Mouse (Mus musculus) MEL (cell line): ENCODE measurements around the gene Eapp. TPM values are rescaled to one million over a fixed set of nuclear protein-coding genes. Genes with fewer than 3 reads are reported as not detected.

Experiments used
- DNase-seq: peaks from one replicate; pipeline ENCODE4 v3.0.0; 2011; ENCODE audit warnings: low read depth, low spot score
- H3K27ac ChIP-seq: 2 replicates; pipeline ENCODE4 v1.5.1; 2012; ENCODE audit warnings: low read depth, mild to moderate bottlenecking, control low read depth, low read length, moderate library complexity; ENCODE audit not compliant: control insufficient read depth
- H3K27me3 ChIP-seq, 2 experiments: fragments of 150-350 bp in 1 of 2; sonication (generic) in 1 of 2; 2 replicates each; pipeline ENCODE4 v1.6.1; 2012; ENCODE audit warnings: low read length in 2 of 2, mild to moderate bottlenecking in 2 of 2, improper control_type of control experiment in 1 of 2, moderate library complexity in 1 of 2; ENCODE audit not compliant: insufficient read depth in 2 of 2, control insufficient read depth in 1 of 2
- H3K36me3 ChIP-seq, 2 experiments: 2 replicates each; pipeline ENCODE4 v1.6.1; 2012 to 2014; ENCODE audit warnings: low read length in 2 of 2, improper control_type of control experiment in 1 of 2, inconsistent platforms in 1 of 2, mild to moderate bottlenecking in 1 of 2; ENCODE audit not compliant: insufficient read depth in 2 of 2, control insufficient read depth in 1 of 2
- H3K4me1 ChIP-seq, 2 experiments: fragments of 150-350 bp in 1 of 2; sonication (generic) in 1 of 2; 2 replicates each; pipeline ENCODE4 v1.6.1; 2012; ENCODE audit warnings: low read length in 2 of 2, improper control_type of control experiment in 1 of 2, mild to moderate bottlenecking in 1 of 2; ENCODE audit not compliant: insufficient read depth in 2 of 2, control insufficient read depth in 1 of 2
- H3K4me3 ChIP-seq, 2 experiments: fragments of 150-350 bp in 1 of 2; sonication (generic) in 1 of 2; 2 replicates each; pipeline ENCODE4 v1.5.1; 2012; ENCODE audit warnings: low read depth in 2 of 2, low read length in 2 of 2, mild to moderate bottlenecking in 2 of 2, moderate library complexity in 2 of 2, control low read depth in 1 of 2, improper control_type of control experiment in 1 of 2; ENCODE audit not compliant: control insufficient read depth in 1 of 2, insufficient read depth in 1 of 2
- H3K79me2 ChIP-seq: 2 replicates; pipeline ENCODE4 v1.6.1; 2012; ENCODE audit warnings: mild to moderate bottlenecking, low read length, moderate library complexity; ENCODE audit not compliant: control insufficient read depth, poor library complexity, insufficient read depth
- H3K9ac ChIP-seq: 2 replicates; pipeline ENCODE4 v1.6.1; 2012; ENCODE audit warnings: low read depth, mild to moderate bottlenecking, control low read depth, low read length, moderate library complexity; ENCODE audit not compliant: control insufficient read depth, poor library complexity, severe bottlenecking
- H3K9me3 ChIP-seq: fragments of 150-350 bp; sonication (generic); replicated peaks from 2 replicates; pipeline ENCODE4 v1.6.1; 2012; ENCODE audit warnings: mild to moderate bottlenecking, low read length, improper control_type of control experiment, moderate library complexity; ENCODE audit not compliant: insufficient read depth
- CHD1 ChIP-seq: IDR thresholded peaks from 2 replicates; pipeline ENCODE4 v1.6.1; 2012; ENCODE audit warnings: low read depth, mild to moderate bottlenecking, inconsistent platforms, low read length, improper control_type of control experiment
- CHD2 ChIP-seq: IDR thresholded peaks from 2 replicates; pipeline ENCODE4 v1.6.1; 2011; ENCODE audit warnings: low read length, improper control_type of control experiment
- ELF1 ChIP-seq: IDR thresholded peaks from 2 replicates; pipeline ENCODE4 v1.6.1; 2014; ENCODE audit warnings: low read depth, mild to moderate bottlenecking, inconsistent platforms, low read length, improper control_type of control experiment, moderate library complexity
- ETS1 ChIP-seq: IDR thresholded peaks from 2 replicates; pipeline ENCODE4 v1.6.1; 2012; ENCODE audit warnings: low read depth, mild to moderate bottlenecking, inconsistent platforms, low read length, improper control_type of control experiment, moderate library complexity
- GABPA ChIP-seq: IDR thresholded peaks from 2 replicates; pipeline ENCODE4 v1.6.1; 2012; ENCODE audit warnings: low read depth, mild to moderate bottlenecking, inconsistent platforms, low read length, improper control_type of control experiment, moderate library complexity
- GATA1 ChIP-seq: IDR thresholded peaks from 2 replicates; pipeline ENCODE4 v1.6.1; 2011; ENCODE audit warnings: low read depth, low read length, improper control_type of control experiment
- HCFC1 ChIP-seq: IDR thresholded peaks from 2 replicates; pipeline ENCODE4 v1.6.1; 2012; ENCODE audit warnings: low read depth, mild to moderate bottlenecking, inconsistent platforms, low read length, improper control_type of control experiment, moderate library complexity
- MAFK ChIP-seq: IDR thresholded peaks from 2 replicates; pipeline ENCODE4 v1.6.1; 2011; ENCODE audit warnings: low read depth, mild to moderate bottlenecking, low read length, improper control_type of control experiment, borderline replicate concordance
- MAX ChIP-seq: IDR thresholded peaks from 2 replicates; pipeline ENCODE4 v1.6.1; 2011; ENCODE audit warnings: low read length, improper control_type of control experiment
- MEF2A ChIP-seq: IDR thresholded peaks from 2 replicates; pipeline ENCODE4 v1.6.1; 2014; ENCODE audit warnings: low read depth, mild to moderate bottlenecking, inconsistent platforms, low read length, improper control_type of control experiment; ENCODE audit not compliant: poor library complexity, insufficient replicate concordance, severe bottlenecking; ENCODE audit errors: extremely low read depth
- MXI1 ChIP-seq: IDR thresholded peaks from 2 replicates; pipeline ENCODE4 v1.6.1; 2011; ENCODE audit warnings: mild to moderate bottlenecking, low read depth, low read length, improper control_type of control experiment
- MYB ChIP-seq: IDR thresholded peaks from 2 replicates; pipeline ENCODE4 v1.6.1; 2011; ENCODE audit warnings: mild to moderate bottlenecking, low read depth, low read length, improper control_type of control experiment
- NELFE ChIP-seq: IDR thresholded peaks from 2 replicates; pipeline ENCODE4 v1.6.1; 2011; ENCODE audit warnings: low read depth, low read length, improper control_type of control experiment
- NRF1 ChIP-seq: IDR thresholded peaks from 2 replicates; pipeline ENCODE4 v1.6.1; 2014; ENCODE audit warnings: low read depth, mild to moderate bottlenecking, inconsistent platforms, low read length, improper control_type of control experiment, moderate library complexity; ENCODE audit not compliant: poor library complexity, insufficient read depth, severe bottlenecking
- POLR2AphosphoS2 ChIP-seq: IDR thresholded peaks from 2 replicates; pipeline ENCODE4 v1.6.1; 2011; ENCODE audit warnings: low read length, improper control_type of control experiment
- POLR2AphosphoS5 ChIP-seq: IDR thresholded peaks from 2 replicates; pipeline ENCODE4 v1.6.1; 2012; ENCODE audit warnings: low read depth, borderline replicate concordance, mild to moderate bottlenecking, inconsistent platforms, low read length, moderate library complexity, mixed read lengths
- SMC3 ChIP-seq: IDR thresholded peaks from 2 replicates; pipeline ENCODE4 v1.6.1; 2011; ENCODE audit warnings: low read depth, low read length, improper control_type of control experiment
- TAL1 ChIP-seq: IDR thresholded peaks from 2 replicates; pipeline ENCODE4 v1.6.1; 2012; ENCODE audit warnings: mild to moderate bottlenecking, inconsistent platforms, low read length, moderate library complexity, mixed read lengths
- TCF12 ChIP-seq: IDR thresholded peaks from 2 replicates; pipeline ENCODE4 v1.6.1; 2014; ENCODE audit warnings: low read depth, mild to moderate bottlenecking, inconsistent platforms, low read length, improper control_type of control experiment, moderate library complexity
- UBTF ChIP-seq: IDR thresholded peaks from 2 replicates; pipeline ENCODE4 v1.6.1; 2012; ENCODE audit warnings: low read depth, mild to moderate bottlenecking, inconsistent platforms, low read length, improper control_type of control experiment, moderate library complexity, borderline replicate concordance; ENCODE audit not compliant: insufficient read depth
- USF2 ChIP-seq, 2 experiments: IDR thresholded peaks; 2 replicates each; pipeline ENCODE4 v1.6.1; 2011 to 2012; ENCODE audit warnings: improper control_type of control experiment in 2 of 2, low read length in 2 of 2, borderline replicate concordance in 1 of 2, inconsistent platforms in 1 of 2, low read depth in 1 of 2, mild to moderate bottlenecking in 1 of 2; ENCODE audit not compliant: insufficient read depth in 1 of 2
- ZC3H11A ChIP-seq: IDR thresholded peaks from 2 replicates; pipeline ENCODE4 v1.6.1; 2012; ENCODE audit warnings: low read depth, mild to moderate bottlenecking, inconsistent platforms, low read length, improper control_type of control experiment
- ZMIZ1 ChIP-seq: IDR thresholded peaks from 2 replicates; pipeline ENCODE4 v1.6.1; 2012; ENCODE audit warnings: low read depth, mild to moderate bottlenecking, inconsistent platforms, low read length, improper control_type of control experiment, moderate library complexity
- polyA plus RNA-seq, 2 experiments: library from polyadenylated mRNA; stranded (reverse) in 1 of 2; unstranded in 1 of 2; fragments of >175 nt in 1 of 2; fragments of >200 nt in 1 of 2; gene quantifications; 2 replicates each; pipeline versions ENCODE4 v1.2.1 to v1.2.4; 2012; ENCODE audit warnings: low replicate concordance in 2 of 2, low read depth in 1 of 2; ENCODE audit not compliant: insufficient read length in 2 of 2, insufficient read depth in 1 of 2, missing spikeins in 1 of 2
- total RNA-seq: library from RNA; depleted of rRNA; stranded (reverse); fragments of 300-350 nt; gene quantifications from 2 replicates; pipeline ENCODE4 v1.2.3, GENCODE M21; 2012

Gene Eapp
- total and polyA plus RNA-seq, 3 experiments: 50.4 to 50.7 TPM; not detected in 1

- no peaks in the 10 kb centered on the region for H3K9me3 ChIP-seq
- H3K79me2 ChIP-seq: no peaks in the 10 kb centered on the region
- peaks cover 6 to 14% of the 10 kb centered on the region in 2 experiments; a peak in 3 of 4 replicates for H3K4me1 ChIP-seq
- TF ChIP-seq SMC3 (no peak), ELF1 (no peak)
- no peak overlapping the region for H3K4me3 ChIP-seq
- H3K27me3 ChIP-seq: no peaks in the 10 kb centered on the region
- H3K27ac ChIP-seq: no peak overlapping the region
- no peak overlapping the region for H3K9ac ChIP-seq
- no peak for DNase-seq
- H3K36me3 ChIP-seq: peaks cover 3 to 9% of the 10 kb centered on the region in 2 experiments
Measured at GRCm38 (mm10) chr12:54641374-54641773, 54.3 kb downstream of the Eapp start.

DNA sequence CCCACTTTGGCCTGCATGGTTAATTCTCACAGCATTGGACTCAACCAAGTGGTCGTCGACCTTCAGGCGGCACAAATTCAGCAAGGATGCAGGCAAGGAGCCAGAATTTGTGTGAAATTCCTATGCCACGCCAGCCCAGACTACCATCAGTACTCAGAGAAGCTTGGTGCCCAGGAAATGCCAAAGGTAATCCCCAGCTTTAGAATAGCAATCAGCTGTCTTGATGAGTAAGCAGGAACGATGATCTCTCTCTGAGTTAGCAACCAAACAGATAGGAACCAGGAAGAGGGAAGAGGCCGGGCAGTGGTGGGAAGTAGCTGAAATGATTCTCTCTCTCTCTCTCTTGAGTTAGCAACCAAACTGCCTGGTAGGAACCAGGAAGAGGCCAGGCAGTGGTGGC, 55.4 kb downstream of the Eapp start:
- Histone ChIP-seq H3K4me1 (peaks cover 6 to 14% of the 10 kb centered on the region in 2 experiments; a peak in 3 of 4 replicates), H3K36me3 (peaks cover 2 to 9% of the 10 kb centered on the region in 2 experiments), H3K4me3 (no peak overlapping the region), H3K27me3 (no peaks in the 10 kb centered on the region), H3K9ac (no peak overlapping the region), H3K9me3 (no peaks in the 10 kb centered on the region), H3K27ac (no peak overlapping the region), H3K79me2 (no peaks in the 10 kb centered on the region)
- TF ChIP-seq MXI1 (no peak), POLR2AphosphoS5 (no peak), POLR2AphosphoS2 (no peak), ETS1 (no peak), CHD2 (no peak), UBTF (no peak), MAFK (no peak)
- no peak for DNase-seq

- no peak for DNase-seq
- H3K4me3 ChIP-seq: no peak overlapping the region
- TF ChIP-seq UBTF: no peak
- no peak for TF ChIP-seq GABPA
- TF ChIP-seq POLR2AphosphoS2: no peak
- TF ChIP-seq ELF1: no peak
- TF ChIP-seq MAX: no peak
- TF ChIP-seq MXI1: no peak
- TF ChIP-seq GATA1: no peak
- TF ChIP-seq USF2 (IDR thresholded peaks at IDR 0.05; ENCODE audit: borderline replicate concordance in 1 of 2, insufficient read depth in 1 of 2, low read depth in 1 of 2, low read length in 2 of 2): no peak
- TF ChIP-seq ZMIZ1: no peak
- TF ChIP-seq MYB: no peak
- no peak for TF ChIP-seq ZC3H11A
- no peak for TF ChIP-seq HCFC1
- TF ChIP-seq NRF1: no peak
- TF ChIP-seq TAL1: no peak
- TF ChIP-seq TCF12: no peak
- no peak for TF ChIP-seq POLR2AphosphoS5
- no peak for TF ChIP-seq MEF2A
- TF ChIP-seq CHD1: no peak
- no peak for TF ChIP-seq NELFE
- no peaks in the 10 kb centered on the region for H3K27me3 ChIP-seq
- H3K27ac ChIP-seq: no peak overlapping the region
- no peaks in the 10 kb centered on the region for H3K79me2 ChIP-seq
- no peaks in the 10 kb centered on the region for H3K9me3 ChIP-seq
- no peaks in the 10 kb centered on the region for H3K36me3 ChIP-seq
- no peaks in the 10 kb centered on the region for H3K4me1 ChIP-seq
- no peak overlapping the region for H3K9ac ChIP-seq
Measured at GRCm38 (mm10) chr12:54637033-54637432, 58.7 kb downstream of the Eapp start.
